ENCODE assay signal across 19 mouse cellular contexts in genomic region chr2:154986609-154987008, GRCm38 (mm10). TPM values are rescaled to one million over a fixed set of nuclear protein-coding genes. Genes with fewer than 3 reads are reported as not detected.
DNase-seq lines count a peak whose midpoint lies in the region; ATAC-seq and TF ChIP-seq lines count a peak whose summit lies in the region.
"Had no signal": no experiment of that assay in that cellular context is flagged by ENCODE, and none has a peak within 500 bp of the region (broad histone marks: within the 10 kb centered on the region; RNA-seq: fewer than 3 reads in every experiment).

No protein-coding gene starts in this region.

- no peak for TF ChIP-seq POLR2A in heart, adult 2 months (IDR thresholded peaks at IDR 0.05; ENCODE audit: insufficient read depth, low read depth, low read length)
- TF ChIP-seq POLR2A in lung, adult 2 months (IDR thresholded peaks at IDR 0.05; ENCODE audit: borderline replicate concordance, extremely low read depth, low read depth, low read length): no peak
- TF ChIP-seq POLR2A in bone marrow macrophage, adult 2 months (IDR thresholded peaks at IDR 0.05; ENCODE audit: borderline replicate concordance, low read depth, low read length): no peak

- DNase-seq in heart, adult 2 months: no peak
- no peak for DNase-seq in lung, embryonic 14.5 days
- no peak for DNase-seq in lung, adult 2 months
- peak; percentile 10 for DNase-seq in A20 (ENCODE audit: low read depth, low spot score)
- DNase-seq in embryo, embryonic 11 days: no peak
- no peak for DNase-seq in yolk sac, embryonic 10.5 days (ENCODE audit: low spot score)
- DNase-seq: cerebellum, adult 11-12 months; kidney, postnatal 25 days; layer of hippocampus, postnatal 36 days; right cerebral cortex, postnatal 25 days had no signal

- ATAC-seq in heart, embryonic 11.5 days (replicated peaks; ENCODE audit: insufficient number of reproducible peaks, low FRiP score, low TSS enrichment): no peak
- no peak for ATAC-seq in lung, embryonic 14.5 days (ENCODE audit: insufficient read depth)
- ATAC-seq: intestine, embryonic 15.5 days had no signal

- H3K79me2 ChIP-seq in heart, adult 2 months (replicated peaks; ENCODE audit: control insufficient read depth, insufficient read depth, low read length): no peaks in the 10 kb centered on the region

- no peaks in the 10 kb centered on the region for H3K27me3 ChIP-seq in heart, adult 2 months (ENCODE audit: control insufficient read depth, insufficient read depth, low read length)
- no peaks in the 10 kb centered on the region for H3K27me3 ChIP-seq in heart, embryonic 11.5 days (ENCODE audit: control insufficient read depth, insufficient read depth, low read length)
- H3K27me3 ChIP-seq in lung, embryonic 14.5 days (ENCODE audit: insufficient read depth, low read length): no peaks in the 10 kb centered on the region
- H3K27me3 ChIP-seq: embryonic facial prominence, embryonic 13.5 days; intestine, embryonic 15.5 days; lung, embryonic 15.5 days; neural tube, embryonic 13.5 days had no signal

- 73% methylated on average over 1 of the region's 1 CpGs for WGBS in heart, adult 2 months
- WGBS in heart, embryonic 11.5 days (ENCODE audit: insufficient replicate concordance): 64% methylated on average over 1 of the region's 1 CpGs
- 60% methylated on average over 1 of the region's 1 CpGs for WGBS in lung, embryonic 14.5 days
- WGBS in lung, adult 2 months: 76% methylated on average over 1 of the region's 1 CpGs

- TF ChIP-seq EP300 in heart, adult 2 months (IDR thresholded peaks at IDR 0.05; ENCODE audit: insufficient read depth, low read depth, low read length): no peak

- H3K4me1 ChIP-seq in heart, adult 2 months (ENCODE audit: control insufficient read depth, insufficient read depth, low read length): peaks cover 2% of the 10 kb centered on the region
- no peaks in the 10 kb centered on the region for H3K4me1 ChIP-seq in heart, embryonic 11.5 days (ENCODE audit: control insufficient read depth, insufficient read depth, low read length)
- H3K4me1 ChIP-seq in lung, embryonic 14.5 days (ENCODE audit: insufficient read depth): no peaks in the 10 kb centered on the region
- no peaks in the 10 kb centered on the region for H3K4me1 ChIP-seq in lung, adult 2 months (ENCODE audit: control insufficient read depth, insufficient read depth, low read length)
- H3K4me1 ChIP-seq in bone marrow macrophage, adult 2 months (ENCODE audit: control insufficient read depth, insufficient read depth, low read length): peaks cover 15% of the 10 kb centered on the region
- H3K4me1 ChIP-seq: embryonic facial prominence, embryonic 13.5 days; hindbrain, embryonic 10.5 days; intestine, embryonic 15.5 days; lung, embryonic 15.5 days; neural tube, embryonic 13.5 days had no signal

- H3K9me3 ChIP-seq in heart, embryonic 11.5 days (replicated peaks; ENCODE audit: control insufficient read depth, low read length): no peaks in the 10 kb centered on the region
- no peaks in the 10 kb centered on the region for H3K9me3 ChIP-seq in lung, embryonic 14.5 days (ENCODE audit: low read depth, low read length)
- H3K9me3 ChIP-seq: embryonic facial prominence, embryonic 13.5 days; hindbrain, embryonic 10.5 days; intestine, embryonic 15.5 days; lung, embryonic 15.5 days; neural tube, embryonic 13.5 days had no signal

- H3K4me2 ChIP-seq in heart, embryonic 11.5 days: no peak overlapping the region
- H3K4me2 ChIP-seq in lung, embryonic 14.5 days: no peak overlapping the region
- H3K4me2 ChIP-seq: embryonic facial prominence, embryonic 13.5 days; intestine, embryonic 15.5 days; lung, embryonic 15.5 days; neural tube, embryonic 13.5 days had no signal

- no peak overlapping the region for H3K9ac ChIP-seq in heart, adult 2 months (ENCODE audit: low read depth, low read length)
- no peak overlapping the region for H3K9ac ChIP-seq in heart, embryonic 11.5 days (ENCODE audit: low read depth, low read length)
- no peak overlapping the region for H3K9ac ChIP-seq in lung, embryonic 14.5 days
- H3K9ac ChIP-seq: embryonic facial prominence, embryonic 13.5 days; intestine, embryonic 15.5 days; lung, embryonic 15.5 days; neural tube, embryonic 13.5 days had no signal

- no peak overlapping the region for H3K27ac ChIP-seq in heart, adult 2 months
- no peak overlapping the region for H3K27ac ChIP-seq in heart, embryonic 11.5 days (ENCODE audit: low read depth, low read length)
- no peak overlapping the region for H3K27ac ChIP-seq in lung, embryonic 14.5 days (ENCODE audit: low read depth)
- H3K27ac ChIP-seq in bone marrow macrophage, adult 2 months (ENCODE audit: insufficient read depth, low read depth, low read length): no peak overlapping the region
- H3K27ac ChIP-seq: embryonic facial prominence, embryonic 13.5 days; hindbrain, embryonic 10.5 days; intestine, embryonic 15.5 days; lung, embryonic 15.5 days; neural tube, embryonic 13.5 days had no signal

- no peak overlapping the region for H3K4me3 ChIP-seq in heart, adult 2 months
- H3K4me3 ChIP-seq in heart, embryonic 11.5 days (ENCODE audit: low read depth, low read length): no peak overlapping the region
- H3K4me3 ChIP-seq in lung, embryonic 14.5 days (ENCODE audit: low read depth, low read length): no peak overlapping the region
- H3K4me3 ChIP-seq in lung, adult 2 months (replicated peaks; ENCODE audit: extremely low read depth, low read depth, low read length): no peak overlapping the region
- no peak overlapping the region for H3K4me3 ChIP-seq in bone marrow macrophage, adult 2 months (ENCODE audit: insufficient read depth, low read length)
- H3K4me3 ChIP-seq: embryonic facial prominence, embryonic 13.5 days; hindbrain, embryonic 10.5 days; intestine, embryonic 15.5 days; lung, embryonic 15.5 days; neural tube, embryonic 13.5 days had no signal

- intact Hi-C loops in heart, adult 2 months (cut with DNase I): no loop called here

- no peaks in the 10 kb centered on the region for H3K36me3 ChIP-seq in heart, adult 2 months (ENCODE audit: control insufficient read depth, insufficient read depth, low read length)
- no peaks in the 10 kb centered on the region for H3K36me3 ChIP-seq in heart, embryonic 11.5 days (ENCODE audit: control insufficient read depth, insufficient read depth, low read length)
- no peaks in the 10 kb centered on the region for H3K36me3 ChIP-seq in lung, embryonic 14.5 days (ENCODE audit: insufficient read depth)
- H3K36me3 ChIP-seq: embryonic facial prominence, embryonic 13.5 days; hindbrain, embryonic 10.5 days; intestine, embryonic 15.5 days; lung, embryonic 15.5 days; neural tube, embryonic 13.5 days had no signal

- peak; percentile 33 for TF ChIP-seq CTCF in heart, adult 2 months (IDR thresholded peaks at IDR 0.05)
- TF ChIP-seq CTCF in lung, embryonic 14.5 days (IDR thresholded peaks at IDR 0.05; ENCODE audit: low read depth): peak; percentile 38
- TF ChIP-seq CTCF in lung, adult 2 months (IDR thresholded peaks at IDR 0.05; ENCODE audit: insufficient read depth, low read length): no peak
- peak; percentile 48 for TF ChIP-seq CTCF in bone marrow macrophage, adult 2 months (IDR thresholded peaks at IDR 0.05; ENCODE audit: low read depth, low read length)

RNA-seq across cellular contexts. Expression of gene Gm14226, which starts 31.5 kb away (rescaled TPM):
- under 1 TPM; 0.16 to 0.20 TPM for total RNA-seq in heart, adult 2 months (2021)
- 0.16 and 0.18 TPM in 2 replicates for polyA plus RNA-seq in heart, adult 2 months (2012; rRNA removed)
- 2.1 and 2.2 TPM in 2 replicates for polyA plus RNA-seq in heart, embryonic 11.5 days (2014; fragmentation: Nextera tagmentation; extraction: Ambion mirVana)
- polyA plus RNA-seq in lung, embryonic 14.5 days (2014; fragmentation: Nextera tagmentation; extraction: Ambion mirVana): 0.26 and 0.38 TPM in 2 replicates
- 0.03 and 0.05 TPM in 2 replicates for polyA plus RNA-seq in lung, adult 2 months (2012; rRNA removed)
- polyA plus RNA-seq in bone marrow macrophage, adult 2 months (2012; ENCODE audit: insufficient read depth, insufficient read length, missing spikeins): not detected in 2 replicates
- total RNA-seq: megakaryocyte-erythroid progenitor cell, adult 5-6 weeks; monocyte, adult 5-6 weeks had no signal
